In genomic region chr17:50558239-50558625, GRCm38 (mm10) we compare ENCODE assay signal across 24 mouse cellular contexts. TPM values are rescaled to one million over a fixed set of nuclear protein-coding genes. Genes with fewer than 3 reads are reported as not detected.
DNase-seq lines count a peak whose midpoint lies in the region; ATAC-seq and TF ChIP-seq lines count a peak whose summit lies in the region.
"Had no signal": no experiment of that assay in that cellular context is flagged by ENCODE, and none has a peak within 500 bp of the region (broad histone marks: within the 10 kb centered on the region; RNA-seq: fewer than 3 reads in every experiment).

No protein-coding gene starts in this region.

- no peaks in the 10 kb centered on the region for H3K27me3 ChIP-seq in embryonic facial prominence, embryonic 14.5 days (replicated peaks; ENCODE audit: control insufficient read depth, insufficient read depth, low read length)
- H3K27me3 ChIP-seq in embryonic facial prominence, embryonic 10.5 days (replicated peaks; ENCODE audit: low read depth, poor library complexity, severe bottlenecking), result no peaks in the 10 kb centered on the region
- H3K27me3 ChIP-seq in kidney, adult 2 months (replicated peaks; ENCODE audit: control insufficient read depth, insufficient read depth, low read length), result no peaks in the 10 kb centered on the region
- H3K27me3 ChIP-seq in midbrain, embryonic 11.5 days (ENCODE audit: control insufficient read depth, insufficient read depth, low read length), result no peaks in the 10 kb centered on the region
- no peaks in the 10 kb centered on the region for H3K27me3 ChIP-seq in midbrain, embryonic 10.5 days (ENCODE audit: low read depth, poor library complexity, severe bottlenecking)
- H3K27me3 ChIP-seq: embryonic facial prominence, embryonic 12.5 days; forebrain, embryonic 13.5 days; heart, embryonic 12.5 days; heart, embryonic 15.5 days; hindbrain, embryonic 13.5 days had no signal

- TF ChIP-seq CTCF in kidney, adult 2 months (conservative IDR thresholded peaks at IDR 0.05; ENCODE audit: insufficient read depth, insufficient read length, low read depth, low read length), result no peak

- no peak overlapping the region for H3K4me3 ChIP-seq in embryonic facial prominence, embryonic 14.5 days (ENCODE audit: low read depth, low read length)
- no peak overlapping the region for H3K4me3 ChIP-seq in embryonic facial prominence, embryonic 10.5 days
- H3K4me3 ChIP-seq in kidney, adult 2 months (ENCODE audit: insufficient read depth, low read depth, low read length), result no peak overlapping the region
- H3K4me3 ChIP-seq in midbrain, embryonic 11.5 days (ENCODE audit: low read depth, low read length), result no peak overlapping the region
- H3K4me3 ChIP-seq in midbrain, embryonic 10.5 days, result no peak overlapping the region
- H3K4me3 ChIP-seq: embryonic facial prominence, embryonic 12.5 days; forebrain, embryonic 10.5 days; forebrain, embryonic 13.5 days; heart, embryonic 12.5 days; heart, embryonic 15.5 days; hindbrain, embryonic 10.5 days; hindbrain, embryonic 13.5 days had no signal

- H3K36me3 ChIP-seq in embryonic facial prominence, embryonic 14.5 days (ENCODE audit: control insufficient read depth, insufficient read depth, low read length), result no peaks in the 10 kb centered on the region
- H3K36me3 ChIP-seq in embryonic facial prominence, embryonic 10.5 days (replicated peaks), result no peaks in the 10 kb centered on the region
- no peaks in the 10 kb centered on the region for H3K36me3 ChIP-seq in kidney, adult 2 months (ENCODE audit: control insufficient read depth, insufficient read depth, low read length)
- no peaks in the 10 kb centered on the region for H3K36me3 ChIP-seq in midbrain, embryonic 11.5 days (ENCODE audit: control insufficient read depth, insufficient read depth, low read length)
- no peaks in the 10 kb centered on the region for H3K36me3 ChIP-seq in midbrain, embryonic 10.5 days
- H3K36me3 ChIP-seq: embryonic facial prominence, embryonic 12.5 days; forebrain, embryonic 10.5 days; heart, embryonic 12.5 days; heart, embryonic 15.5 days; hindbrain, embryonic 10.5 days; hindbrain, embryonic 13.5 days had no signal

- TF ChIP-seq POLR2A in kidney, adult 2 months (IDR thresholded peaks at IDR 0.05; ENCODE audit: low read depth, low read length), result no peak

- no peak overlapping the region for H3K4me2 ChIP-seq in embryonic facial prominence, embryonic 14.5 days (ENCODE audit: low read depth, low read length)
- no peak overlapping the region for H3K4me2 ChIP-seq in midbrain, embryonic 11.5 days
- H3K4me2 ChIP-seq: embryonic facial prominence, embryonic 12.5 days; forebrain, embryonic 13.5 days; heart, embryonic 12.5 days; heart, embryonic 15.5 days; hindbrain, embryonic 13.5 days had no signal

- ATAC-seq in embryonic facial prominence, embryonic 14.5 days (ENCODE audit: low read depth), result no peak
- no peak for ATAC-seq in midbrain, embryonic 11.5 days (ENCODE audit: low FRiP score)
- ATAC-seq: activated CD4-positive, CD25-positive, alpha-beta regulatory T cell, adult 4 months; forebrain, embryonic 13.5 days; hindbrain, embryonic 16.5 days had no signal

- H3K4me1 ChIP-seq in embryonic facial prominence, embryonic 14.5 days (ENCODE audit: control insufficient read depth, insufficient read depth, low read length), result no peaks in the 10 kb centered on the region
- 0 out of 2 replicates have a peak, but pooled peaks cover 9% of the 10 kb centered on the region for H3K4me1 ChIP-seq in embryonic facial prominence, embryonic 10.5 days
- peaks cover 7% of the 10 kb centered on the region for H3K4me1 ChIP-seq in kidney, adult 2 months (ENCODE audit: control insufficient read depth, insufficient read depth, low read length)
- H3K4me1 ChIP-seq in midbrain, embryonic 11.5 days (ENCODE audit: control insufficient read depth, insufficient read depth, low read length), result no peaks in the 10 kb centered on the region
- no peaks in the 10 kb centered on the region for H3K4me1 ChIP-seq in midbrain, embryonic 10.5 days
- H3K4me1 ChIP-seq: forebrain, embryonic 13.5 days; hindbrain, embryonic 10.5 days; hindbrain, embryonic 13.5 days had no signal

- peak; percentile 26 for DNase-seq in embryonic facial prominence, embryonic 14.5 days (ENCODE audit: low spot score)
- no peak for DNase-seq in embryonic facial prominence, embryonic 10.5 days (ENCODE audit: low spot score)
- peak; percentile 61 for DNase-seq in kidney, adult 2 months
- DNase-seq in kidney, postnatal 10 days, result no peak
- DNase-seq in kidney, postnatal 36 days, result peak; percentile 25 to 65
- DNase-seq in kidney, postnatal 14 days, result no peak
- DNase-seq in midbrain, embryonic 11.5 days (ENCODE audit: low spot score, missing footprints), result peak; percentile 33
- DNase-seq in midbrain, embryonic 10.5 days (ENCODE audit: low spot score), result no peak
- DNase-seq: adrenal gland, adult 8-10 months; adrenal gland, postnatal 25 days; cerebellum, adult 18-20 months; cerebellum, adult 9-10 months; gastrocnemius, postnatal 14 days; heart, postnatal 10 days; heart, postnatal 36 days had no signal

- 53% methylated on average over 4 of the region's 4 CpGs for WGBS in embryonic facial prominence, embryonic 14.5 days
- WGBS in embryonic facial prominence, embryonic 10.5 days, result 84% methylated on average over 4 of the region's 4 CpGs
- WGBS in kidney, adult 2 months, result 50% methylated on average over 4 of the region's 4 CpGs
- WGBS in midbrain, embryonic 11.5 days, result 85% methylated on average over 4 of the region's 4 CpGs
- WGBS in midbrain, embryonic 10.5 days, result 77% methylated on average over 4 of the region's 4 CpGs

- no peak overlapping the region for H3K9ac ChIP-seq in embryonic facial prominence, embryonic 14.5 days (ENCODE audit: low read depth, low read length)
- H3K9ac ChIP-seq in midbrain, embryonic 11.5 days (ENCODE audit: low read length), result no peak overlapping the region
- H3K9ac ChIP-seq: embryonic facial prominence, embryonic 12.5 days; forebrain, embryonic 13.5 days; heart, embryonic 12.5 days; heart, embryonic 15.5 days; hindbrain, embryonic 13.5 days had no signal

- no peaks in the 10 kb centered on the region for H3K9me3 ChIP-seq in embryonic facial prominence, embryonic 14.5 days (ENCODE audit: control insufficient read depth, low read length)
- no peaks in the 10 kb centered on the region for H3K9me3 ChIP-seq in embryonic facial prominence, embryonic 10.5 days
- no peaks in the 10 kb centered on the region for H3K9me3 ChIP-seq in midbrain, embryonic 11.5 days (ENCODE audit: control insufficient read depth, low read length)
- H3K9me3 ChIP-seq in midbrain, embryonic 10.5 days (replicated peaks), result no peaks in the 10 kb centered on the region
- H3K9me3 ChIP-seq: embryonic facial prominence, embryonic 12.5 days; forebrain, embryonic 10.5 days; forebrain, embryonic 13.5 days; heart, embryonic 12.5 days; heart, embryonic 15.5 days; hindbrain, embryonic 10.5 days; hindbrain, embryonic 13.5 days had no signal

- H3K27ac ChIP-seq in embryonic facial prominence, embryonic 14.5 days (replicated peaks; ENCODE audit: low read depth, low read length), result no peak overlapping the region
- H3K27ac ChIP-seq in embryonic facial prominence, embryonic 10.5 days (replicated peaks), result no peak overlapping the region
- H3K27ac ChIP-seq in kidney, adult 2 months (ENCODE audit: insufficient read depth, low read depth, low read length), result no peak overlapping the region
- H3K27ac ChIP-seq in midbrain, embryonic 11.5 days (ENCODE audit: low read depth, low read length), result no peak overlapping the region
- no peak overlapping the region for H3K27ac ChIP-seq in midbrain, embryonic 10.5 days (replicated peaks)
- H3K27ac ChIP-seq: embryonic facial prominence, embryonic 12.5 days; forebrain, embryonic 10.5 days; forebrain, embryonic 13.5 days; heart, embryonic 15.5 days; hindbrain, embryonic 10.5 days; hindbrain, embryonic 13.5 days had no signal

RNA-seq across cellular contexts. Expression of gene Plcl2, which starts 49.0 kb away (rescaled TPM):
- 5.9 and 6.4 TPM in 2 replicates for polyA plus RNA-seq in embryonic facial prominence, embryonic 14.5 days (2014; fragmentation: Nextera tagmentation; extraction: Ambion mirVana)
- 5.1 and 6.0 TPM in 2 replicates for polyA plus RNA-seq in embryonic facial prominence, embryonic 10.5 days (2016; fragmentation: Nextera tagmentation; extraction: Ambion mirVana)
- 3.2 and 4.3 TPM in 2 replicates for polyA plus RNA-seq in kidney, adult 2 months (2012; rRNA removed)
- polyA plus RNA-seq in midbrain, embryonic 11.5 days (2014; fragmentation: Nextera tagmentation; extraction: Ambion mirVana), result 6.1 and 6.5 TPM in 2 replicates
- 3.8 and 4.1 TPM in 2 replicates for polyA plus RNA-seq in midbrain, embryonic 10.5 days (2016; fragmentation: Nextera tagmentation; extraction: Ambion mirVana)

Comparison
In these comparisons a context has a peak if more than half of its experiments do, and no peak if none do; other contexts are left out.
1. DNase-seq: peak in embryonic facial prominence, embryonic 14.5 days (single experiment), kidney, adult 2 months (single experiment), kidney, postnatal 36 days (2 of 2) and midbrain, embryonic 11.5 days (single experiment); none in embryonic facial prominence, embryonic 10.5 days (single experiment), kidney, postnatal 10 days (single experiment), kidney, postnatal 14 days (single experiment) and midbrain, embryonic 10.5 days (single experiment).